Mouse (Mus musculus) MEL (cell line): Measurements from ENCODE around the gene Terf2ip.

Source experiments
- MAX ChIP-seq: IDR thresholded peaks from 2 replicates; pipeline ENCODE4 v1.6.1; 2011; ENCODE audit warnings: low read length, improper control_type of control experiment
- POLR2A ChIP-seq, 2 experiments: IDR thresholded peaks; 2 replicates each; pipeline ENCODE4 v1.6.1; 2011 to 2012; ENCODE audit warnings: low read length in 2 of 2, mild to moderate bottlenecking in 2 of 2, control low read depth in 1 of 2, improper control_type of control experiment in 1 of 2, low read depth in 1 of 2, moderate library complexity in 1 of 2; ENCODE audit not compliant: control insufficient read depth in 1 of 2, insufficient read depth in 1 of 2, poor library complexity in 1 of 2

DNA sequence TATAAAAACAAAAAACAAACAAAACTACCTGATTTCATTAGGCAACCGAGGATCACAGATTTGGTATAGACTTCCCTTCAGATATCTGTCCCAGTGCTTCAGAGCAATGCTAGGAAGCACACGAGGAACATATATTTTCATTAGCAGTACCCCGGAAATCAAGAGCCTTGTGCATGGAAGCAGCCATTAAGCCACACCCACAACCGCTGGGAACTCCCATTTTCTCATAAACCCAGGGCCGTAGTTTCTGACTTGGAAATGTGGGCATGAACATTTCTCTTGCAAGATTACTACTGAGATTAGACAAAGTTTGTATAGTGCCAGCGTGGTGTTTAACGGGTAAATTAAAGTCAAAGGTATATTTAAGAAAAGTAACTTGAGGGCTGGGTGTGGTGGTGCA lies 1.6 kb upstream of the Terf2ip start:
- no peak for TF ChIP-seq MAX
- no peak for TF ChIP-seq POLR2A (IDR thresholded peaks at IDR 0.05; ENCODE audit: control insufficient read depth in 1 of 2, insufficient read depth in 1 of 2, low read depth in 1 of 2, low read length in 2 of 2, poor library complexity in 1 of 2)
